Mouse (Mus musculus) forebrain, embryonic 13.5 days (tissue): ENCODE results near the gene Aamp. TPM values are rescaled to one million over a fixed set of nuclear protein-coding genes. Genes with fewer than 3 reads are reported as not detected.

Experiments used
- ATAC-seq: fragments of 200-750 bp; cut with Nextera tagmentation; 2 replicates; pipeline ENCODE4 v1.8.0; 2017
- H3K27ac ChIP-seq: fragments of 300-500 bp; sonication (generic); 2 replicates; pipeline ENCODE4 v1.5.1; 2015; ENCODE audit warnings: inconsistent platforms, mild to moderate bottlenecking, moderate library complexity
- H3K27me3 ChIP-seq: fragments of 300-500 bp; sonication (generic); 2 replicates; pipeline ENCODE4 v1.6.1; 2015; ENCODE audit warnings: mild to moderate bottlenecking, inconsistent platforms
- H3K36me3 ChIP-seq: fragments of 300-500 bp; sonication (generic); 2 replicates; pipeline ENCODE4 v1.6.1; 2015; ENCODE audit warnings: mild to moderate bottlenecking, inconsistent platforms; ENCODE audit not compliant: poor library complexity, severe bottlenecking
- H3K4me1 ChIP-seq: fragments of 300-500 bp; sonication (generic); 2 replicates; pipeline ENCODE4 v1.6.1; 2015; ENCODE audit warnings: inconsistent platforms
- H3K4me2 ChIP-seq: fragments of 300-500 bp; sonication (generic); 2 replicates; pipeline ENCODE4 v1.6.1; 2015; ENCODE audit warnings: inconsistent platforms, mild to moderate bottlenecking, moderate library complexity
- H3K4me3 ChIP-seq: fragments of 300-500 bp; sonication (generic); 2 replicates; pipeline ENCODE4 v1.5.1; 2015; ENCODE audit warnings: mild to moderate bottlenecking, inconsistent platforms
- H3K9ac ChIP-seq: fragments of 300-500 bp; sonication (generic); 2 replicates; pipeline ENCODE4 v1.6.1; 2015; ENCODE audit warnings: mild to moderate bottlenecking, inconsistent platforms
- H3K9me3 ChIP-seq: fragments of 300-500 bp; sonication (generic); replicated peaks from 2 replicates; pipeline ENCODE4 v1.6.1; 2016; ENCODE audit warnings: inconsistent platforms
- WGBS: fragments of 180-500 bp; shearing (Covaris S2); methylation state at CpG from one replicate; pipeline ENCODE4 v1.1.7; 2015; 5-methylcytosine and 5-hydroxymethylcytosine counted together
- polyA plus RNA-seq: library from polyadenylated mRNA; unstranded; fragments of >200 nt; fragmentation: Nextera tagmentation; extraction: Ambion mirVana; gene quantifications from 2 replicates; pipeline ENCODE4 v1.2.1, GENCODE M21; 2015

Gene Aamp
- polyA plus RNA-seq, 1 experiment from 2014 or later, result 195 TPM

DNA sequence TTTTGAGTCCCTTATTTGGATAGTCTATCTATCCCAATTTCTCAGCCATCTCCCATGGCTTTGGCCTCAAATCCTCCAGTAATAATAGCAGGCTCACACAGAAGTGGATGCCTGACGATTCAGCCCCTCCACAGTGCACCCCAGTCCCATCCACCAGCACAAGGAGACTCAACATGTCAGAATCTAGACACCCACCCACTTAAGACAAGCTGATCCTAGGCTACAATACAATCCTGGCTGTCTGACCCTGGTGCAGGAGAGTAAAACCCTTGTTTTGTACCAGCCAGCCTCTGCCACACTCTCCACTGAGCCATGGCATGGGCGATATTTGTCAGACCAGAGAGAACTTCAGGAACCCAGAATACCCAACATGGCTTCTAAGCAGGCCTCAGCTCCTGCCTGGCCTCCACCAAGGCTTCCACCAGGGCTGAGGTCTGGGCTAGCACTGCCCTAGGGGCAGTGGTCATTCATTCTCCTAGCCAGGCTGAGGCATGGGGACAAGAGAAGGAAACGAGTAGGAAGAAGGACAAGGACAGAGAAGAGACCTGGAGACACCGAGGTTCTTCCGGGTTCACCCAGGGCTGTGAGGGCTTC is 13.7 kb upstream of the Aamp start:
- no peak overlapping the region for H3K27ac ChIP-seq
- peaks cover 5% of the 10 kb centered on the region; the same call in 1 of the 2 replicates for H3K27me3 ChIP-seq
- ATAC-seq, result no peak
- H3K9me3 ChIP-seq, result no peaks in the 10 kb centered on the region
- H3K4me2 ChIP-seq, result no peak overlapping the region
- H3K4me1 ChIP-seq, result peaks cover 19% of the 10 kb centered on the region
- no peak overlapping the region for H3K9ac ChIP-seq
- no peak overlapping the region for H3K4me3 ChIP-seq
- H3K36me3 ChIP-seq, result 0 out of 2 replicates have a peak, but pooled peaks cover 7% of the 10 kb centered on the region
- 88% methylated on average over 5 of the region's 5 CpGs for WGBS

DNA sequence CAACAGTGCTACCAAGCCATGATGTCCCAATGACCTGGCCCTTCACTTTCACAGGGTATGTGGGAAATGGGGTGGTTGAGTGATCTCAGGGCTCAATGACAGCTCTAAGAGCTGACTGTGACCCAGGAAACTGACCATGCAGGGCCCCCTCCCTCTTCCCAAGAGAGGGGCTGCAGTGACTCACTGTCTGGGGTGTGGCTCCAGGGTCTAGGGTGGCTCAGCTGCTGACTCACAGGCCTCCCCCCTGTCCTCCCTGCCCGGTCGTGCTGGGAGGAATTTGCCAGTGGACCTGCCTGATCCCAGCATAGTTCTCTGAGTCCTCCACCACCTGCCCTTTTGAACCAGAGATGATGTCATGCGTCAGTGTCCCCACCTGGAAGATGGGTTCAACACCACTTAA is 12.7 kb upstream of the Aamp start:
- H3K4me2 ChIP-seq, result no peak overlapping the region
- peaks cover 19% of the 10 kb centered on the region for H3K4me1 ChIP-seq
- no peak overlapping the region for H3K9ac ChIP-seq
- H3K27ac ChIP-seq, result no peak overlapping the region; the same call in 1 of the 2 replicates
- H3K9me3 ChIP-seq, result no peaks in the 10 kb centered on the region
- no peaks in the 10 kb centered on the region for H3K27me3 ChIP-seq
- H3K4me3 ChIP-seq, result no peak overlapping the region
- H3K36me3 ChIP-seq, result peaks cover 13% of the 10 kb centered on the region; the same call in 1 of the 2 replicates
- WGBS, result 80% methylated on average over 3 of the region's 3 CpGs
- ATAC-seq, result no peak

DNA sequence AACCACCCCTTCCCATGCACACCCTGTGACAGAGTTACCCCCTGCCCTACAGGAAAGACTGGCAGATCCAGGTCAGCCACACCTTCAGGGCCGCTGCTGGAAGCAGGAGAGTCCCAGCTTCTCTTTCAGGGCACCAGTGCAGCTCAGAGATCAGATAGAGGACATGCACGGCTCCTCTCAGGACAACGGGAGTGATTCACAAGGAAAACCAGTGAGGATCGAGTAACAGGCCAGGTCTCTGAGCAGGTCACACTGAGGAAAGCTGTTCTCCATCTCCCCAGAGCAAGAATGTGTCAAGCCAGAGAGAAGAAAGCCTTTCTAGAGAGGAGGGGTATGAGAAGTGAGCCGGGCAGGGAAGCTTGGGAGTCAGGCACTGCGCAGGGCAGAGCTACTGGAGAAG is 11.9 kb upstream of the Aamp start:
- Histone ChIP-seq H3K27me3 (no peaks in the 10 kb centered on the region), H3K9me3 (no peaks in the 10 kb centered on the region), H3K9ac (peak overlapping the region; percentile 50), H3K4me1 (peaks cover 19% of the 10 kb centered on the region), H3K27ac (peak overlapping the region; percentile 66), H3K4me3 (no peak overlapping the region), H3K4me2 (no peak overlapping the region), H3K36me3 (peaks cover 15% of the 10 kb centered on the region; the same call in 1 of the 2 replicates)
- no peak for ATAC-seq
- WGBS, result 82% methylated on average over 6 of the region's 6 CpGs

DNA sequence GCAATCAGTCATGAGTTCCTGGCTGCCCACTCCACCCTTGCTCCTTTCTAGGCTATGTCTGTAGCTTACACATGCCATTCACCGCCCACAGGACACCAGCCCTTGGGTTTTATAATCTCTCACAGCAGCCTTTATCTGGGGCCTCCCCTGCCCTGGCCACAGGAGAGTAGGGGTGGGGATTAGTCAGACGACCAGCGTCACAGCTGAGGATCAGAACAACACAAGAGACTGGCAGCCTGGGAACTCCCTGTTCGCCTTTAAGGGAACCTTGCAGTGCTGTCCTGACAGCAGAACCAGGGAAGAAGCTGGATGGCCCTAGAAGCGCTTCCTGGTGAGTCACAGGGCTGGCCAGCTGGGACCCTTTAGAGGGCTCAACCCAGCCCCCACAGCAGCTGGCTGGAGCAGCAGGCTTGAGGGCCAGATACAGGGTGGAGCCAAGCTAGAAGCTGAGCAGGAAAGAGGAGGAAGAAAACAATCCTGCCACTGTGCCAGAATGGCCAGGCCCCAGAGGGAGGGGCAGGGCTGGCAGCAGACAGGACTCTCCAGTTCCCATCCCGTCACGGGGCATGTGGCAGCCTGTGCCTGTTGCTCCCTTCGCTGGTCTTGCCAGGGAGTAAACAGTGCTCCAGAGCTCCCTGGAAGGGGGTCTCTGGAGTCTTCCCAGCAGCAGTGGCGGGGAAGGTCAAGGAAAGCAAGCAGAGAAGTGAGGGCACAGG is 11.1 kb upstream of the Aamp start:
- ATAC-seq, result peak; percentile 89
- H3K4me3 ChIP-seq, result no peak overlapping the region
- H3K27ac ChIP-seq, result peak overlapping the region; percentile 66
- no peaks in the 10 kb centered on the region for H3K27me3 ChIP-seq
- peak overlapping the region; percentile 50 for H3K9ac ChIP-seq
- H3K4me2 ChIP-seq, result peak overlapping the region; percentile 19
- peaks cover 18% of the 10 kb centered on the region for H3K36me3 ChIP-seq
- WGBS, result 21% methylated on average over 9 of the region's 9 CpGs
- peaks cover 19% of the 10 kb centered on the region for H3K4me1 ChIP-seq
- no peaks in the 10 kb centered on the region for H3K9me3 ChIP-seq

- Histone ChIP-seq H3K4me3 (no peak overlapping the region), H3K9me3 (no peaks in the 10 kb centered on the region), H3K27me3 (no peaks in the 10 kb centered on the region), H3K36me3 (peaks cover 26% of the 10 kb centered on the region), H3K4me2 (no peak overlapping the region), H3K4me1 (peaks cover 23% of the 10 kb centered on the region), H3K27ac (peak overlapping the region; percentile 66), H3K9ac (no peak overlapping the region)
- WGBS, result 95% methylated on average over 6 of the region's 6 CpGs
- ATAC-seq, result no peak
Observed at GRCm38 (mm10) chr1:74294733-74295455, 10.4 kb upstream of the Aamp start.

GRCm38 (mm10) chr1:74294090-74294643 is 9.6 kb upstream of the Aamp start:
- 99% methylated on average over 3 of the region's 3 CpGs for WGBS
- H3K4me2 ChIP-seq, result no peak overlapping the region
- H3K27ac ChIP-seq, result no peak overlapping the region

GRCm38 (mm10) chr1:74293306-74293960 is 8.9 kb upstream of the Aamp start:
- Histone ChIP-seq H3K27ac (no peak overlapping the region), H3K9me3 (no peaks in the 10 kb centered on the region), H3K36me3 (peaks cover 39% of the 10 kb centered on the region), H3K9ac (no peak overlapping the region; the same call in 1 of the 2 replicates), H3K27me3 (no peaks in the 10 kb centered on the region), H3K4me2 (no peak overlapping the region), H3K4me1 (peaks cover 27% of the 10 kb centered on the region), H3K4me3 (no peak overlapping the region)
- 85% methylated on average over 8 of the region's 8 CpGs for WGBS
- ATAC-seq, result no peak

More at GRCm38 (mm10) chr1:74294090-74294643, 9.6 kb upstream of the Aamp start:
- peaks cover 27% of the 10 kb centered on the region for H3K4me1 ChIP-seq
- no peak overlapping the region for H3K4me3 ChIP-seq
- H3K27me3 ChIP-seq, result no peaks in the 10 kb centered on the region
- peaks cover 32% of the 10 kb centered on the region for H3K36me3 ChIP-seq
- H3K9me3 ChIP-seq, result no peaks in the 10 kb centered on the region
- ATAC-seq, result no peak
- no peak overlapping the region for H3K9ac ChIP-seq

DNA sequence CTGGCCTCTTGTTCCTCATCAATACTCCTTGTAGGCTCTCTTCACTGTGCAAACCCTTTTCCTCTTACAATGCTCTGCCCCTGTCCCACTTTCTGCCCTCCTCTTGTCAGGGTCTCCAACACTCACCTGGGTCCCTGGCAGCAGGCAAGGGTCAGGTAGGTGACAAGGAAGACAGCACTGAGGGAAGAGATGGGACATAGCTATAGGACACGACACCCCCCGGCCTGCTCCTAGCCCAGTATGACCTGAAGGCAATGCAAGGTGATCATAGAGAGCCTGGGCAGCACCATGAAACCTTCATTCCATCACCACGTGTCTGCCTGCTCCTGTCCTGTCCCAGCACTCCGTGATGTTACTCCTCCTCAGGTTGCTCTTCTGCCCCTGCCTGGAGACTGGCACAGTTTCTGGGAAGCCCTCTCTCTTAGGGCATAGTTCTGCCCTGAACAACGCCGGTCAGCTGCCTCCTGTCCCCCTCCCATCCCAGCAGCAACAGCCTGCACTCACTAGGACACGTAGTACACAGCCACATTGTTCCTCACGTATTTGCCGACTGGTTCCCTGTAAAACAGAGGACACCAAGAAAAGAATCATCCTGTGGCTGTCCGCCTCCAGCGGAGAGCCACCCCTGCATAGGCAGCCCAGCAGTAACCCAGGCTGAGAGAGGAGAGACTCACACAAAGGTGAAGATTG is 7.9 kb upstream of the Aamp start:
- 89% methylated on average over 11 of the region's 11 CpGs for WGBS
- no peak for ATAC-seq

DNA sequence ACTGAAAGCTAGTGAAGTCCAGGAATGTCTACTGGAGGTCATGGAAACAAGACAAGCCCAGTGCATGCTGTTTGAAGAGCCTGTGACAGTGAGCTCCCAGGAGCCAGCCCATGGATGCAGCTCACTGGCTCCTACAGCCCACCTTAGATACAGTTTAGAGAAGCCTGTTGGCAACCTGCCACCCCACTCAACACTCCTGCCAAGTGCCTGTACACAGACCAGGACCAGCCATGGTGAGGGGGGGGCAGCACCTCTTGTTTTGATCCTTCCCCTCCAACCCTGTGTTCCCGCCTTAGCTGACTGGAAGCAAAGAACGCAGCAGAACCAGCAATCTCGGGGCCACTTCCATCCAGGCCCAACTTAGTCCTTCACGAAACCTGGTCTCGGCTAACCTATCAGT is 5.6 kb upstream of the Aamp start:
- no peak overlapping the region for H3K27ac ChIP-seq
- no peak overlapping the region for H3K4me3 ChIP-seq
- peaks cover 36% of the 10 kb centered on the region for H3K36me3 ChIP-seq
- no peak for ATAC-seq
- 89% methylated on average over 5 of the region's 5 CpGs for WGBS
- H3K27me3 ChIP-seq, result no peaks in the 10 kb centered on the region
- no peak overlapping the region for H3K4me2 ChIP-seq
- H3K4me1 ChIP-seq, result peaks cover 18% of the 10 kb centered on the region
- no peak overlapping the region for H3K9ac ChIP-seq
- no peaks in the 10 kb centered on the region for H3K9me3 ChIP-seq

More for the DNA sequence above, 7.9 kb upstream of the Aamp start:
- no peak overlapping the region for H3K4me2 ChIP-seq
- no peak overlapping the region for H3K9ac ChIP-seq
- no peak overlapping the region for H3K27ac ChIP-seq
- H3K4me3 ChIP-seq, result no peak overlapping the region
- peaks cover 27% of the 10 kb centered on the region for H3K4me1 ChIP-seq
- no peaks in the 10 kb centered on the region for H3K27me3 ChIP-seq
- H3K9me3 ChIP-seq, result no peaks in the 10 kb centered on the region
- H3K36me3 ChIP-seq, result peaks cover 42% of the 10 kb centered on the region

GRCm38 (mm10) chr1:74289740-74290139 is 5.2 kb upstream of the Aamp start:
- H3K9me3 ChIP-seq, result no peaks in the 10 kb centered on the region
- no peak overlapping the region for H3K4me3 ChIP-seq
- WGBS, result 89% methylated on average over 2 of the region's 2 CpGs
- H3K4me1 ChIP-seq, result peaks cover 15% of the 10 kb centered on the region
- no peak overlapping the region for H3K9ac ChIP-seq
- H3K4me2 ChIP-seq, result no peak overlapping the region
- no peak for ATAC-seq
- no peak overlapping the region for H3K27ac ChIP-seq
- H3K36me3 ChIP-seq, result peaks cover 36% of the 10 kb centered on the region
- no peaks in the 10 kb centered on the region for H3K27me3 ChIP-seq

GRCm38 (mm10) chr1:74289248-74289647 is 4.7 kb upstream of the Aamp start:
- Histone ChIP-seq H3K27me3 (no peaks in the 10 kb centered on the region), H3K36me3 (peaks cover 36% of the 10 kb centered on the region), H3K9ac (no peak overlapping the region), H3K9me3 (no peaks in the 10 kb centered on the region), H3K4me3 (no peak overlapping the region), H3K4me1 (peaks cover 15% of the 10 kb centered on the region), H3K27ac (no peak overlapping the region), H3K4me2 (no peak overlapping the region)
- no peak for ATAC-seq
- 90% methylated on average over 9 of the region's 9 CpGs for WGBS
